Mouse (Mus musculus) megakaryocyte, embryonic 14.5 days (primary cell): ENCODE measurements around the gene Derl2. TPM values are rescaled to one million over a fixed set of nuclear protein-coding genes. Genes with fewer than 3 reads are reported as not detected.

Experiments
- H3K27me3 ChIP-seq: replicated peaks from 2 replicates; pipeline ENCODE3; 2012; ENCODE audit warnings: inconsistent platforms
- H3K36me3 ChIP-seq: replicated peaks from 2 replicates; pipeline ENCODE3; 2012; ENCODE audit warnings: low read length, inconsistent platforms, mixed read lengths
- H3K4me1 ChIP-seq: 2 replicates; pipeline ENCODE4 v1.6.1; 2012; ENCODE audit warnings: inconsistent platforms
- H3K4me3 ChIP-seq: replicated peaks from 2 replicates; pipeline ENCODE3; 2012; ENCODE audit warnings: moderate library complexity, mild to moderate bottlenecking, inconsistent platforms
- H3K9me3 ChIP-seq: 2 replicates; pipeline ENCODE4 v1.6.1; 2012; ENCODE audit warnings: inconsistent platforms
- FLI1 ChIP-seq: IDR thresholded peaks from 2 replicates; pipeline ENCODE4 v1.6.1; 2012; ENCODE audit warnings: low read length, inconsistent platforms, mixed read lengths
- GATA1 ChIP-seq: IDR thresholded peaks from 3 replicates; pipeline ENCODE4 v1.6.1; 2012; ENCODE audit warnings: mixed read lengths, low read length, inconsistent platforms, borderline replicate concordance
- polyA plus RNA-seq: library from polyadenylated mRNA; stranded (reverse); fragments of >175 nt; gene quantifications from 2 replicates; pipeline ENCODE4 v1.2.3, GENCODE M21; 2012; ENCODE audit warnings: low replicate concordance; ENCODE audit not compliant: insufficient read depth

Gene Derl2
- polyA plus RNA-seq, 1 experiment, result 28.6 TPM

GRCm38 (mm10) chr11:71018416-71019200, 1.0 kb downstream of the Derl2 start:
- no peaks in the 10 kb centered on the region for H3K27me3 ChIP-seq
- no peaks in the 10 kb centered on the region for H3K9me3 ChIP-seq
- peaks cover 56% of the 10 kb centered on the region for H3K36me3 ChIP-seq
- H3K4me1 ChIP-seq, result peaks cover 63% of the 10 kb centered on the region
- peak overlapping the region; percentile 98 for H3K4me3 ChIP-seq
- TF ChIP-seq FLI1 (no peak), GATA1 (no peak)

- Histone ChIP-seq H3K4me1 (peaks cover 50% of the 10 kb centered on the region), H3K4me3 (no peak overlapping the region), H3K9me3 (no peaks in the 10 kb centered on the region), H3K27me3 (no peaks in the 10 kb centered on the region), H3K36me3 (peaks cover 56% of the 10 kb centered on the region)
- no peak for TF ChIP-seq GATA1
- no peak for TF ChIP-seq FLI1
Measured at GRCm38 (mm10) chr11:71017051-71017450, 2.6 kb downstream of the Derl2 start.

- Histone ChIP-seq H3K27me3 (no peaks in the 10 kb centered on the region), H3K4me1 (peaks cover 38% of the 10 kb centered on the region), H3K36me3 (peaks cover 90% of the 10 kb centered on the region), H3K4me3 (no peak overlapping the region), H3K9me3 (no peaks in the 10 kb centered on the region)
- TF ChIP-seq FLI1, result no peak
- TF ChIP-seq GATA1, result no peak
Measured at GRCm38 (mm10) chr11:71012743-71013142, 6.9 kb downstream of the Derl2 start.

- no peaks in the 10 kb centered on the region for H3K27me3 ChIP-seq
- peaks cover 19% of the 10 kb centered on the region for H3K4me1 ChIP-seq
- peaks cover 71% of the 10 kb centered on the region for H3K36me3 ChIP-seq
- TF ChIP-seq FLI1 (no peak), GATA1 (no peak)
- no peaks in the 10 kb centered on the region for H3K9me3 ChIP-seq
- H3K4me3 ChIP-seq, result no peak overlapping the region
Measured at GRCm38 (mm10) chr11:71008321-71008720, 11.3 kb downstream of the Derl2 start.

- H3K4me1 ChIP-seq, result peaks cover 24% of the 10 kb centered on the region
- peaks cover 66% of the 10 kb centered on the region for H3K36me3 ChIP-seq
- no peak overlapping the region for H3K4me3 ChIP-seq
- TF ChIP-seq GATA1 (no peak), FLI1 (no peak)
- no peaks in the 10 kb centered on the region for H3K27me3 ChIP-seq
- no peaks in the 10 kb centered on the region for H3K9me3 ChIP-seq
Measured at GRCm38 (mm10) chr11:71007831-71008230, 11.8 kb downstream of the Derl2 start.

GRCm38 (mm10) chr11:71007026-71007425, 12.6 kb downstream of the Derl2 start:
- TF ChIP-seq FLI1 (no peak), GATA1 (no peak)
- Histone ChIP-seq H3K9me3 (no peaks in the 10 kb centered on the region), H3K4me3 (no peak overlapping the region), H3K27me3 (no peaks in the 10 kb centered on the region), H3K4me1 (peaks cover 32% of the 10 kb centered on the region), H3K36me3 (peaks cover 60% of the 10 kb centered on the region)

GRCm38 (mm10) chr11:71005046-71005445, 14.6 kb downstream of the Derl2 start:
- TF ChIP-seq GATA1, result no peak
- Histone ChIP-seq H3K4me3 (peak overlapping the region; percentile 95), H3K36me3 (peaks cover 55% of the 10 kb centered on the region), H3K27me3 (no peaks in the 10 kb centered on the region), H3K4me1 (peaks cover 42% of the 10 kb centered on the region), H3K9me3 (no peaks in the 10 kb centered on the region)

GRCm38 (mm10) chr11:71004316-71004773, 15.3 kb downstream of the Derl2 start, which contains the start of gene Dhx33:
Dhx33 (minus strand) TSS chr11:71004437.
- TF ChIP-seq GATA1, result no peak
- no peak for TF ChIP-seq FLI1
- H3K27me3 ChIP-seq, result no peaks in the 10 kb centered on the region
- peaks cover 55% of the 10 kb centered on the region for H3K36me3 ChIP-seq
- no peaks in the 10 kb centered on the region for H3K9me3 ChIP-seq
- H3K4me3 ChIP-seq, result peak within 1 kb of the TSS; percentile 95
- peaks cover 40% of the 10 kb centered on the region for H3K4me1 ChIP-seq

- H3K36me3 ChIP-seq, result peaks cover 55% of the 10 kb centered on the region
Measured at GRCm38 (mm10) chr11:71003611-71004315, 15.9 kb downstream of the Derl2 start.

GRCm38 (mm10) chr11:71001167-71001566, 18.5 kb downstream of the Derl2 start:
- TF ChIP-seq GATA1 (no peak), FLI1 (no peak)
- Histone ChIP-seq H3K9me3 (no peaks in the 10 kb centered on the region), H3K4me3 (no peak overlapping the region), H3K27me3 (no peaks in the 10 kb centered on the region), H3K4me1 (peaks cover 29% of the 10 kb centered on the region), H3K36me3 (peaks cover 57% of the 10 kb centered on the region)

More at GRCm38 (mm10) chr11:71003611-71004315, 15.9 kb downstream of the Derl2 start:
- TF ChIP-seq GATA1 (no peak), FLI1 (no peak)
- peak overlapping the region; percentile 95 for H3K4me3 ChIP-seq
- H3K4me1 ChIP-seq, result peaks cover 34% of the 10 kb centered on the region
- H3K9me3 ChIP-seq, result no peaks in the 10 kb centered on the region
- no peaks in the 10 kb centered on the region for H3K27me3 ChIP-seq
